Mouse (Mus musculus): Measurements from ENCODE around the gene Vps37b. TPM values are rescaled to one million over a fixed set of nuclear protein-coding genes. Genes with fewer than 3 reads are reported as not detected.
"Not testable (repeated sequence)": the region's sequence is repeated elsewhere in the genome, so short reads cannot be mapped to it uniquely, and the experiment has no call there.

Gene Vps37b
- polyA plus RNA-seq, 1 experiment from 2014 or later: 50.4 TPM

GRCm38 (mm10) chr5:124059677-124060076 lies 27.6 kb upstream of the Vps37b start:
- Histone ChIP-seq H3K9me3 (replicated peaks) (no peaks in the 10 kb centered on the region), H3K9ac (replicated peaks) (no peak overlapping the region), H3K36me3 (peaks cover 4% of the 10 kb centered on the region; the same call in 1 of the 2 replicates), H3K27me3 (replicated peaks) (no peaks in the 10 kb centered on the region), H3K4me1 (0 out of 2 replicates have a peak, but pooled peaks cover 4% of the 10 kb centered on the region), H3K4me2 (no peak overlapping the region), H3K27ac (replicated peaks) (no peak overlapping the region; the same call in 1 of the 2 replicates), H3K4me3 (replicated peaks) (no peak overlapping the region)
- WGBS: 73% methylated on average over 5 of the region's 5 CpGs
- no peak for ATAC-seq (ENCODE audit: low FRiP score)

DNA sequence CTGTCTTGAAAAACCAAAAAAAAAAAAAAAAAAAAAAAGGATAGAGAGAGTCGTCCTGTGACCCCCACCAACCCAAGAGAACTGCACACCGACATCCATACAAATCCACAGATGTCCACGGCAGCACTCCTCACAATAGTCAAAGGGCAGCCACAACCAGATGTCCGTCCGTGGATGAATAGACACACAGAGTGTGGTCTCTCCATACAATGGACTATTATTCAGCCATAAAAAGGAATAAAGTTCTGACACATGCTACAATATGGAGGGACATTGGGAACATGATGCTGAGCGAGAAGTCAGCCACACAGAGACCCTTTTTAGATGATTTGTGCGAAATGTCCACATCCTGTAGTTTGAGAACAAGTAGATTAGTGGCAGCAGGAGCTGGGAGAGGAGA lies 26.7 kb upstream of the Vps37b start:
- Histone ChIP-seq H3K27me3 (replicated peaks) (no peaks in the 10 kb centered on the region), H3K4me1 (0 out of 2 replicates have a peak, but pooled peaks cover 4% of the 10 kb centered on the region), H3K4me2 (no peak overlapping the region), H3K36me3 (peaks cover 4% of the 10 kb centered on the region; the same call in 1 of the 2 replicates), H3K4me3 (replicated peaks) (no peak overlapping the region), H3K9ac (replicated peaks) (no peak overlapping the region), H3K27ac (replicated peaks) (no peak overlapping the region), H3K9me3 (replicated peaks) (no peaks in the 10 kb centered on the region)
- WGBS: 51% methylated on average over 7 of the region's 7 CpGs
- ATAC-seq (ENCODE audit: low FRiP score): no peak

DNA sequence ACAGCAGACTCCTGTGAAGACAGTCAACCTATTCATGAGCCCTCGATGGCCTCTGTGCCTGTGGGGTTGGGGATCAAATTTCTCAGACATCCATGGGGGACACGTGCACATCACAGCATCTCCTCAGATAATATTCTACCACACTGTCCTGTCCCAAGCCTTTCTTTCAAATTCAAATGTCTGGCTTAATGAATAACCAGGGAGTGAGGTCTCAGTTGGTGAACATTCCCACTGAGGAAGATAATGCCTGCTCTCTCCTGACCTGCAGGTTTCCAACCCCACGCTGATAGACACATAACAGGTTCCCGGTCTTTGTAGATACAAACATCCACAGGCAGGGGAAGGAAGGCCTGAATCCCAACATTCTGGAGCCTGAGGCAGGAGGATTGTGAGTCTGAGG lies 24.9 kb upstream of the Vps37b start:
- no peak overlapping the region for H3K9ac ChIP-seq (replicated peaks)
- H3K36me3 ChIP-seq: no peaks in the 10 kb centered on the region
- no peak overlapping the region for H3K4me2 ChIP-seq
- no peaks in the 10 kb centered on the region for H3K9me3 ChIP-seq (replicated peaks)
- 0 out of 2 replicates have a peak, but pooled peaks cover 2% of the 10 kb centered on the region for H3K4me1 ChIP-seq
- 35% methylated on average over 4 of the region's 4 CpGs for WGBS
- no peaks in the 10 kb centered on the region for H3K27me3 ChIP-seq (replicated peaks)
- no peak overlapping the region for H3K27ac ChIP-seq (replicated peaks)
- ATAC-seq (ENCODE audit: low FRiP score): no peak
- H3K4me3 ChIP-seq (replicated peaks): no peak overlapping the region

DNA sequence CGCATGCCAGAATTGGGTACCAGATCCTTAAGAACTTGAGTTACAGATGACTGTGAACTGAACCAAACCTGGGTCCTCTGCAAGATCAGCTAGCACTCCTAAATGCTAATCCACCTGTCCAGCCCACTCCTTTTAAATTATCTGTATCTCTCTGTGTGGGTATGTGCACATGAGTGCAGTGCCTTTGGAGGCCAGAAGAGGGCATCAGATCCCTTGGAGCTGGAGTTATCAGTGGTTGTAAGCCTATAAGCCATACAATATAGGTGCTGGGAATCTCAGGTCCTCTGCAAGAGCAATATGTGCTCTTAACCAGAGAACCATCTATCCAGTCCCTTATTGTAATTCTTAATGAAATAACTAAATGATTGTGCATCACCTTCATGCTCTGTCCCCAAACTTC lies 24.1 kb upstream of the Vps37b start:
- Histone ChIP-seq H3K27ac (replicated peaks) (no peak overlapping the region), H3K4me1 (no peaks in the 10 kb centered on the region), H3K9me3 (replicated peaks) (no peaks in the 10 kb centered on the region), H3K9ac (replicated peaks) (no peak overlapping the region), H3K27me3 (replicated peaks) (no peaks in the 10 kb centered on the region), H3K4me2 (no peak overlapping the region), H3K36me3 (no peaks in the 10 kb centered on the region), H3K4me3 (replicated peaks) (no peak overlapping the region)
- ATAC-seq (ENCODE audit: low FRiP score): no peak
- WGBS: 97% methylated on average over 1 of the region's 1 CpGs

DNA sequence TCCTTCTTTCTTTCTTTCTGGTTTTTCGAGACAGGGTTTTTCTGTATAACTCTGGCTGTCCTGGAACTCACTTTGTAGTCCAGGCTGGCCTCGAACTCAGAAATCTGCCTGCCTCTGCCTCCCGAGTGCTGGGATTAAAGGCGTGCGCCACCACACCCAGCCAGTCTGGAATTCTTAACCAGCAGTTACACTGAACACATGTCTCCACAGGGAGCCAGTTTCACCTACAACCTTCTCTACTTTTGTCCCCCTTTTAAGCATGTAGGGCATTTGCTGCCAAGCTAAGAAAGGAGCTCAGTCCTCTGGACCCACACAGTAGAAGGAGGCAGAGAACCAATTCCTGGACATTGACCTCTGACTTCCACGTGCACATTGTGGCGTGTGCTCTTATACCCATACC lies 20.6 kb upstream of the Vps37b start:
- H3K4me1 ChIP-seq: peaks cover 13% of the 10 kb centered on the region
- H3K27me3 ChIP-seq (replicated peaks); H3K27ac ChIP-seq (replicated peaks); H3K4me2 ChIP-seq; ATAC-seq (ENCODE audit: low FRiP score); H3K4me3 ChIP-seq (replicated peaks); H3K9me3 ChIP-seq (replicated peaks); H3K36me3 ChIP-seq; H3K9ac ChIP-seq (replicated peaks): not testable (repeated sequence)
- WGBS: 94% methylated on average over 7 of the region's 7 CpGs

- no peaks in the 10 kb centered on the region for H3K9me3 ChIP-seq (replicated peaks)
- 81% methylated on average over 11 of the region's 11 CpGs for WGBS
- ATAC-seq (ENCODE audit: low FRiP score): no peak
- H3K4me1 ChIP-seq: peaks cover 13% of the 10 kb centered on the region
- no peak overlapping the region for H3K4me2 ChIP-seq
- H3K9ac ChIP-seq (replicated peaks): no peak overlapping the region
- no peaks in the 10 kb centered on the region for H3K27me3 ChIP-seq (replicated peaks)
- no peaks in the 10 kb centered on the region for H3K36me3 ChIP-seq
- H3K27ac ChIP-seq (replicated peaks): no peak overlapping the region
- H3K4me3 ChIP-seq (replicated peaks): no peak overlapping the region
These were observed 19.9 kb upstream of the Vps37b start for GRCm38 (mm10) chr5:124051899-124052491.

DNA sequence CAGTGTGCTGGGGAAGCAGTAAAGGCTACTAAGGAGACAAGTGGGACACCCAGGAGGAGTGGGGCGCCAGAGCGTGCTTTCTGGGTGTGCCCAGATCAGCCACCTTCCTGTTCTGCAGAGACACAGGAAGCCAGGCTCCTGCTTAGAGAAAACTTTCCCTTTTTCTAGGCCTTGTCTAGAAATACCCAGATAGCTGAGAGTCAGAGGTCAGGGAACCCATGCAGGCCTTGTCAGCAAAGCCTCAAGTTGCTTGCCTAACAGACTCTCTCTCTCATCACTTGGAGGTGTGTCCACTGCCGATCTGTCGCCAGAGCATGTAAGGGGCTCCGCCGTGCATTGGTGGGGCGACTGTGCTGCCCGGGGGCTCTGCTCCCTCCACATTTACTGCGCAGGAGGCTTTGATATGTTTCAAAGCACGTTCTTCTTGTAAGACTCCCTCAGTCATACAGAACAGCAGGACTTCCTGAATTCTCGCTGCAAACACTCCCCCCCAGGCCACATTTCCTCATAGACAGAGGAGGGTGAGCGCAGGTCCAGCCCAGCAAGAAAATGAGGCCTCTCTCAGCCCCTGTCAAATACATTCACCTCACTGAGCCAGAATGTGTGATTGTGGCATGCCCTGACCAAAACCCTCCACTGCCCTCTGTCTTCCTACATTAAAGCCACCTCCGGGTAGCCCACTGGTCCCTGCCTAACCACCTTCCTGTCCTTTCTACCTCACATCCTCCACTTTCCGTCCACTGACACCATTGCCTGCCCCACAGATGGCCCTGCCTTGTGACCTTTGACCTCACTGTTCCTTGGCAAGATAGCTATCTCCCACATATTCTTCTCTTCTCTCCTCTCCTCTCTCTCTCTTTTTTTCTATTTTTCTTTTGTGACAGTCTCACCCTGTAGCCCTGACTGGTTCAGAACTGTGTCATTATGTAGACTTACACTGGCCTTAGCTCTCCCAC lies 18.3 kb upstream of the Vps37b start:
- WGBS: 65% methylated on average over 14 of the region's 14 CpGs
- Histone ChIP-seq H3K4me3 (replicated peaks) (no peak overlapping the region), H3K27ac (replicated peaks) (peak overlapping the region; percentile 54; the same call in 1 of the 2 replicates), H3K27me3 (replicated peaks) (no peaks in the 10 kb centered on the region), H3K36me3 (no peaks in the 10 kb centered on the region), H3K9me3 (replicated peaks) (no peaks in the 10 kb centered on the region), H3K4me2 (no peak overlapping the region), H3K9ac (replicated peaks) (0 out of 2 replicates have a peak overlapping the region, but pooled peaks have one; percentile 10), H3K4me1 (peaks cover 17% of the 10 kb centered on the region)
- no peak for ATAC-seq (ENCODE audit: low FRiP score)

DNA sequence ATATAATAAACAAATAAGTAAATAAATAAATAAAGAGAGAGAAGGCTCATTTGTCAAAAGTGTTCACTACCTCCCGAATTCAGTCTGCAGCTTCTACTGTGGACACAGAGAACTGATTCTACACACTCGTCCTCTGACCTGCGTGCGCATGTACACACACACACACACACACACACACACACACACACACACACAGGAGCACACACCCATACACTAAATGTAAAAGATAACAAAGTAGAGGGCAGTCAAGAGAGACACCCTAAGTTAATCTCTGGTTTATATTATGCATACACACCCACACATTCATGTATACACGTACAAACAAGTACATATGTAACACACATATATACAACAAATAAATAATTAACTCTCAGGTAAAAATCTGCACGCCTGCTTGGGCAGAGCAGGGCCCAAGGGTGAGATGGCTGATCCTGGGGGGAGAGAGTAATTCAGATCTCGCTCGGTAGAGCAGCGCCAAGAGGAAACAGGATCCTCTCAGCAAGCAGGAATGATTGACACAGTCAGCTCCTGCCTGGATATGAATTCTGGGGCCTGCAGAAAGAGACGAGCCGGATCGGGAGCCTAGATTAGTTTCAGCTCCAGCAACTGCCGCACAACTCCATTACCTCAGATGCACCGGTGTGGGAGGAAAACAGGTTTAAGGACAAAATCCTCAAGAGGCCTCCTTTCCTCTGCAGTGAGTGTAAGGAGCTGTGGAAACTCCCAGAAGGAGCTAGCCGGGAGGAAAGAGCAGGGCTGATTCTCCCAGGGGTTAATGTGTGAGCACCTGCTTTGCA lies 17.4 kb upstream of the Vps37b start:
- Histone ChIP-seq H3K4me3 (replicated peaks) (no peak overlapping the region), H3K4me2 (no peak overlapping the region), H3K4me1 (peaks cover 20% of the 10 kb centered on the region), H3K36me3 (no peaks in the 10 kb centered on the region), H3K9ac (replicated peaks) (peak overlapping the region; percentile 10; the same call in 1 of the 2 replicates), H3K27me3 (replicated peaks) (no peaks in the 10 kb centered on the region), H3K27ac (replicated peaks) (peak overlapping the region; percentile 54; the same call in 1 of the 2 replicates), H3K9me3 (replicated peaks) (no peaks in the 10 kb centered on the region)
- 76% methylated on average over 15 of the region's 15 CpGs for WGBS
- no peak for ATAC-seq (ENCODE audit: low FRiP score)

- no peak overlapping the region for H3K4me2 ChIP-seq
- H3K9ac ChIP-seq (replicated peaks): no peak overlapping the region
- peaks cover 28% of the 10 kb centered on the region for H3K4me1 ChIP-seq
- no peak for ATAC-seq (ENCODE audit: low FRiP score)
- no peak overlapping the region for H3K27ac ChIP-seq (replicated peaks)
- WGBS: 74% methylated on average over 7 of the region's 7 CpGs
- no peaks in the 10 kb centered on the region for H3K9me3 ChIP-seq (replicated peaks)
- H3K36me3 ChIP-seq: no peaks in the 10 kb centered on the region
- H3K4me3 ChIP-seq (replicated peaks): no peak overlapping the region
- no peaks in the 10 kb centered on the region for H3K27me3 ChIP-seq (replicated peaks)
These were observed 14.8 kb upstream of the Vps37b start for GRCm38 (mm10) chr5:124046741-124047401.

GRCm38 (mm10) chr5:124045453-124046010 lies 13.5 kb upstream of the Vps37b start:
- Histone ChIP-seq H3K27me3 (replicated peaks) (no peaks in the 10 kb centered on the region), H3K4me2 (no peak overlapping the region), H3K9me3 (replicated peaks) (no peaks in the 10 kb centered on the region), H3K27ac (replicated peaks) (0 out of 2 replicates have a peak overlapping the region, but pooled peaks have one; percentile 14), H3K36me3 (no peaks in the 10 kb centered on the region), H3K4me3 (replicated peaks) (no peak overlapping the region), H3K4me1 (peaks cover 26% of the 10 kb centered on the region), H3K9ac (replicated peaks) (no peak overlapping the region)
- 26% methylated on average over 11 of the region's 11 CpGs for WGBS
- ATAC-seq (ENCODE audit: low FRiP score): no peak
